Mouse (Mus musculus) limb, embryonic 14.5 days (tissue): ENCODE data around the gene Crip2. TPM values are rescaled to one million over a fixed set of nuclear protein-coding genes. Genes with fewer than 3 reads are reported as not detected.

Experiments
- ATAC-seq: fragments of 200-750 bp; cut with Nextera tagmentation; 2 replicates; pipeline ENCODE4 v1.8.0; 2017; ENCODE audit warnings: low read depth, moderate number of reproducible peaks, moderate TSS enrichment; ENCODE audit not compliant: low FRiP score
- DNase-seq: peaks from one replicate; pipeline ENCODE4 v3.0.0-alpha.2; 2015; ENCODE audit warnings: low spot score
- H3K27ac ChIP-seq: fragments of 300-500 bp; sonication (generic); replicated peaks from 2 replicates; pipeline ENCODE4 v1.5.1; 2014; ENCODE audit warnings: low read depth, mild to moderate bottlenecking, low read length, moderate library complexity, mixed read lengths
- H3K27me3 ChIP-seq: fragments of 300-500 bp; sonication (generic); 2 replicates; pipeline ENCODE4 v1.6.1; 2014; ENCODE audit warnings: low read length, mixed read lengths; ENCODE audit not compliant: control insufficient read depth, insufficient read depth
- H3K36me3 ChIP-seq: fragments of 300-500 bp; sonication (generic); 2 replicates; pipeline ENCODE4 v1.6.1; 2014; ENCODE audit warnings: mild to moderate bottlenecking, low read length, moderate library complexity, mixed read lengths; ENCODE audit not compliant: control insufficient read depth, insufficient read depth
- H3K4me1 ChIP-seq: fragments of 300-500 bp; sonication (generic); 2 replicates; pipeline ENCODE4 v1.6.1; 2014; ENCODE audit warnings: antibody characterized with exemption, low read length, mixed read lengths; ENCODE audit not compliant: control insufficient read depth, insufficient read depth
- H3K4me2 ChIP-seq: fragments of 300-500 bp; sonication (generic); replicated peaks from 2 replicates; pipeline ENCODE4 v1.6.1; 2014; ENCODE audit warnings: low read depth, mild to moderate bottlenecking, low read length, moderate library complexity; ENCODE audit not compliant: severe bottlenecking
- H3K4me3 ChIP-seq: fragments of 300-500 bp; sonication (generic); replicated peaks from 2 replicates; pipeline ENCODE4 v1.5.1; 2014; ENCODE audit warnings: low read length
- H3K9ac ChIP-seq: fragments of 300-500 bp; sonication (generic); 2 replicates; pipeline ENCODE4 v1.6.1; 2014; ENCODE audit warnings: mild to moderate bottlenecking, low read depth, low read length, moderate library complexity; ENCODE audit not compliant: severe bottlenecking
- H3K9me3 ChIP-seq: fragments of 300-500 bp; sonication (generic); 2 replicates; pipeline ENCODE4 v1.6.1; 2016; ENCODE audit warnings: low read length; ENCODE audit not compliant: control insufficient read depth
- POLR2A ChIP-seq: fragments of 200-500 bp; IDR thresholded peaks from 2 replicates; pipeline ENCODE4 v1.8.0; 2012; ENCODE audit warnings: inconsistent platforms, mild to moderate bottlenecking, moderate library complexity, borderline replicate concordance; ENCODE audit not compliant: insufficient read depth, insufficient read length; ENCODE audit errors: extremely low read depth
- WGBS: fragments of 180-500 bp; shearing (Covaris S2); extraction: QIAGEN DNeasy Blood & Tissue Kit; methylation state at CpG from one replicate; pipeline ENCODE4 v1.1.7; 2014; 5-methylcytosine and 5-hydroxymethylcytosine counted together
- polyA plus RNA-seq, 2 experiments: library from polyadenylated mRNA; depleted of rRNA in 1 of 2; stranded (reverse) in 1 of 2; unstranded in 1 of 2; fragments of >200 nt; fragmentation: Nextera tagmentation in 1 of 2; extraction: Ambion mirVana in 1 of 2; gene quantifications; 2 replicates each; pipeline versions ENCODE4 v1.2.1 to v1.2.3; 2012 to 2014

Gene Crip2
- polyA plus RNA-seq, 2 experiments, result 91.4 to 99.1 TPM

- Histone ChIP-seq H3K27me3 (no peaks in the 10 kb centered on the region), H3K4me3 (no peak overlapping the region), H3K9ac (no peak overlapping the region), H3K4me1 (no peaks in the 10 kb centered on the region), H3K9me3 (no peaks in the 10 kb centered on the region), H3K4me2 (no peak overlapping the region), H3K36me3 (peaks cover 100% of the 10 kb centered on the region), H3K27ac (no peak overlapping the region)
- ATAC-seq (no peak), DNase-seq (no peak)
- TF ChIP-seq POLR2A, result no peak
- WGBS, result 75% methylated on average over 2 of the region's 2 CpGs
Observed at GRCm38 (mm10) chr12:113132567-113132966, 7.5 kb upstream of the Crip2 start.

- Histone ChIP-seq H3K27ac (no peak overlapping the region), H3K4me3 (no peak overlapping the region), H3K4me1 (no peaks in the 10 kb centered on the region), H3K36me3 (peaks cover 100% of the 10 kb centered on the region), H3K27me3 (no peaks in the 10 kb centered on the region), H3K9ac (no peak overlapping the region), H3K4me2 (no peak overlapping the region), H3K9me3 (no peaks in the 10 kb centered on the region)
- DNase-seq (no peak), ATAC-seq (no peak)
- 93% methylated on average over 9 of the region's 9 CpGs for WGBS
- no peak for TF ChIP-seq POLR2A
Observed at GRCm38 (mm10) chr12:113133260-113133659, 6.8 kb upstream of the Crip2 start.

- no peak for TF ChIP-seq POLR2A
- peaks cover 100% of the 10 kb centered on the region for H3K36me3 ChIP-seq
Observed at GRCm38 (mm10) chr12:113133861-113134403, 6.1 kb upstream of the Crip2 start.

GRCm38 (mm10) chr12:113134502-113134901 lies 5.5 kb upstream of the Crip2 start:
- Histone ChIP-seq H3K4me1 (0 out of 2 replicates have a peak, but pooled peaks cover under 1% of the 10 kb centered on the region), H3K4me3 (no peak overlapping the region), H3K9ac (no peak overlapping the region), H3K4me2 (no peak overlapping the region), H3K27me3 (no peaks in the 10 kb centered on the region), H3K27ac (no peak overlapping the region), H3K36me3 (peaks cover 94% of the 10 kb centered on the region), H3K9me3 (no peaks in the 10 kb centered on the region)
- TF ChIP-seq POLR2A, result no peak
- no peak for ATAC-seq
- 91% methylated on average over 4 of the region's 4 CpGs for WGBS
- no peak for DNase-seq

More at GRCm38 (mm10) chr12:113133861-113134403, 6.1 kb upstream of the Crip2 start:
- WGBS, result 74% methylated on average over 5 of the region's 5 CpGs
- no peak for DNase-seq
- Histone ChIP-seq H3K27me3 (no peaks in the 10 kb centered on the region), H3K9me3 (no peaks in the 10 kb centered on the region), H3K4me3 (no peak overlapping the region), H3K4me2 (no peak overlapping the region), H3K9ac (no peak overlapping the region), H3K4me1 (no peaks in the 10 kb centered on the region), H3K27ac (no peak overlapping the region)
- no peak for ATAC-seq

- Histone ChIP-seq H3K4me1 (peaks cover 4% of the 10 kb centered on the region; the same call in 1 of the 2 replicates), H3K27me3 (peaks cover 4% of the 10 kb centered on the region), H3K4me2 (no peak overlapping the region), H3K27ac (no peak overlapping the region), H3K9me3 (no peaks in the 10 kb centered on the region), H3K4me3 (no peak overlapping the region), H3K36me3 (peaks cover 85% of the 10 kb centered on the region), H3K9ac (no peak overlapping the region)
- ATAC-seq (no peak), DNase-seq (no peak)
- 93% methylated on average over 7 of the region's 7 CpGs for WGBS
- TF ChIP-seq POLR2A, result no peak
Observed at GRCm38 (mm10) chr12:113135401-113135800, 4.6 kb upstream of the Crip2 start.
